Mouse (Mus musculus): Measurements from ENCODE around the gene Susd4. TPM values are rescaled to one million over a fixed set of nuclear protein-coding genes. Genes with fewer than 3 reads are reported as not detected.
A peak's percentile ranks its signal among the peaks of the same experiment; 100 is the strongest.

Susd4 gene
- polyA plus RNA-seq, 1 experiment from 2014 or later, result 22.1 TPM

- ATAC-seq, result no peak
- H3K27ac ChIP-seq, result no peak overlapping the region
- no peak overlapping the region for H3K4me3 ChIP-seq
- H3K4me2 ChIP-seq, result no peak overlapping the region
- H3K36me3 ChIP-seq (ENCODE audit: poor library complexity, severe bottlenecking), result no peaks in the 10 kb centered on the region
- H3K9ac ChIP-seq, result no peak overlapping the region
- no peaks in the 10 kb centered on the region for H3K9me3 ChIP-seq (replicated peaks)
- no peaks in the 10 kb centered on the region for H3K27me3 ChIP-seq
- WGBS, result 86% methylated on average over 3 of the region's 3 CpGs
- peaks cover 12% of the 10 kb centered on the region for H3K4me1 ChIP-seq
Observed at GRCm38 (mm10) chr1:182826557-182826956, 62.9 kb downstream of the Susd4 start.

- Histone ChIP-seq H3K27ac (no peak overlapping the region), H3K27me3 (no peaks in the 10 kb centered on the region), H3K4me2 (no peak overlapping the region), H3K4me1 (peaks cover 13% of the 10 kb centered on the region), H3K9ac (no peak overlapping the region), H3K4me3 (no peak overlapping the region), H3K36me3 (ENCODE audit: poor library complexity, severe bottlenecking) (no peaks in the 10 kb centered on the region), H3K9me3 (replicated peaks) (no peaks in the 10 kb centered on the region)
- no peak for ATAC-seq
- 82% methylated on average over 6 of the region's 6 CpGs for WGBS
Observed at GRCm38 (mm10) chr1:182838061-182838460, 74.4 kb downstream of the Susd4 start.

- Histone ChIP-seq H3K4me1 (peaks cover 13% of the 10 kb centered on the region), H3K4me3 (no peak overlapping the region), H3K9me3 (replicated peaks) (no peaks in the 10 kb centered on the region), H3K27ac (no peak overlapping the region), H3K4me2 (no peak overlapping the region), H3K9ac (no peak overlapping the region), H3K36me3 (ENCODE audit: poor library complexity, severe bottlenecking) (no peaks in the 10 kb centered on the region), H3K27me3 (no peaks in the 10 kb centered on the region)
- ATAC-seq, result 0 out of 2 replicates have a peak, but pooled peaks have one; percentile 30
- WGBS, result 80% methylated on average over 4 of the region's 4 CpGs
Observed at GRCm38 (mm10) chr1:182839332-182839929, 75.8 kb downstream of the Susd4 start.

- H3K9me3 ChIP-seq (replicated peaks), result no peaks in the 10 kb centered on the region
- no peak for ATAC-seq
- peaks cover 13% of the 10 kb centered on the region for H3K4me1 ChIP-seq
- no peaks in the 10 kb centered on the region for H3K36me3 ChIP-seq (ENCODE audit: poor library complexity, severe bottlenecking)
- H3K27me3 ChIP-seq, result no peaks in the 10 kb centered on the region
- WGBS, result 39% methylated on average over 6 of the region's 6 CpGs
- no peak overlapping the region for H3K4me2 ChIP-seq
- H3K4me3 ChIP-seq, result no peak overlapping the region
- H3K9ac ChIP-seq, result no peak overlapping the region
- no peak overlapping the region for H3K27ac ChIP-seq
Observed at GRCm38 (mm10) chr1:182840011-182840410, 76.4 kb downstream of the Susd4 start.

GRCm38 (mm10) chr1:182840606-182841005 is 76.9 kb downstream of the Susd4 start:
- ATAC-seq, result no peak
- H3K36me3 ChIP-seq (ENCODE audit: poor library complexity, severe bottlenecking), result no peaks in the 10 kb centered on the region
- H3K27ac ChIP-seq, result no peak overlapping the region
- H3K27me3 ChIP-seq, result no peaks in the 10 kb centered on the region
- H3K9me3 ChIP-seq (replicated peaks), result no peaks in the 10 kb centered on the region
- WGBS, result 77% methylated on average over 6 of the region's 6 CpGs
- H3K4me2 ChIP-seq, result no peak overlapping the region
- H3K4me3 ChIP-seq, result no peak overlapping the region
- peaks cover 13% of the 10 kb centered on the region for H3K4me1 ChIP-seq
- no peak overlapping the region for H3K9ac ChIP-seq

- ATAC-seq, result no peak
- peaks cover 5% of the 10 kb centered on the region; the same call in 1 of the 2 replicates for H3K4me1 ChIP-seq
- H3K27ac ChIP-seq, result no peak overlapping the region
- H3K9me3 ChIP-seq (replicated peaks), result no peaks in the 10 kb centered on the region
- WGBS, result 73% methylated on average over 12 of the region's 12 CpGs
- no peak overlapping the region for H3K4me2 ChIP-seq
- H3K36me3 ChIP-seq (ENCODE audit: poor library complexity, severe bottlenecking), result no peaks in the 10 kb centered on the region
- H3K27me3 ChIP-seq, result no peaks in the 10 kb centered on the region
- H3K4me3 ChIP-seq, result no peak overlapping the region
- H3K9ac ChIP-seq, result no peak overlapping the region
Observed at GRCm38 (mm10) chr1:182849556-182849955, 85.9 kb downstream of the Susd4 start.

GRCm38 (mm10) chr1:182850080-182850479 is 86.4 kb downstream of the Susd4 start:
- ATAC-seq, result no peak
- peaks cover 5% of the 10 kb centered on the region; the same call in 1 of the 2 replicates for H3K4me1 ChIP-seq
- no peak overlapping the region for H3K27ac ChIP-seq
- H3K4me2 ChIP-seq, result no peak overlapping the region
- H3K36me3 ChIP-seq (ENCODE audit: poor library complexity, severe bottlenecking), result no peaks in the 10 kb centered on the region
- H3K4me3 ChIP-seq, result no peak overlapping the region
- H3K9ac ChIP-seq, result no peak overlapping the region
- 89% methylated on average over 1 of the region's 1 CpGs for WGBS
- H3K9me3 ChIP-seq (replicated peaks), result no peaks in the 10 kb centered on the region
- H3K27me3 ChIP-seq, result no peaks in the 10 kb centered on the region

- Histone ChIP-seq H3K9ac (no peak overlapping the region), H3K36me3 (ENCODE audit: poor library complexity, severe bottlenecking) (no peaks in the 10 kb centered on the region), H3K4me1 (peaks cover 16% of the 10 kb centered on the region), H3K4me2 (no peak overlapping the region), H3K27me3 (no peaks in the 10 kb centered on the region), H3K27ac (no peak overlapping the region), H3K9me3 (replicated peaks) (no peaks in the 10 kb centered on the region), H3K4me3 (no peak overlapping the region)
- ATAC-seq, result no peak
- WGBS, result 54% methylated on average over 6 of the region's 6 CpGs
Observed at GRCm38 (mm10) chr1:182852158-182852557, 88.5 kb downstream of the Susd4 start.

GRCm38 (mm10) chr1:182856636-182857035 is 93.0 kb downstream of the Susd4 start:
- ATAC-seq, result no peak

GRCm38 (mm10) chr1:182861671-182862358 is 98.2 kb downstream of the Susd4 start:
- no peak overlapping the region for H3K4me2 ChIP-seq
- 63% methylated on average over 7 of the region's 7 CpGs for WGBS
- no peak overlapping the region for H3K27ac ChIP-seq
- no peak overlapping the region for H3K9ac ChIP-seq
- H3K9me3 ChIP-seq (replicated peaks), result no peaks in the 10 kb centered on the region
- H3K4me1 ChIP-seq, result no peaks in the 10 kb centered on the region
- ATAC-seq, result no peak
- no peaks in the 10 kb centered on the region for H3K36me3 ChIP-seq (ENCODE audit: poor library complexity, severe bottlenecking)
- no peak overlapping the region for H3K4me3 ChIP-seq
- H3K27me3 ChIP-seq, result no peaks in the 10 kb centered on the region

More at GRCm38 (mm10) chr1:182856636-182857035, 93.0 kb downstream of the Susd4 start:
- Histone ChIP-seq H3K36me3 (ENCODE audit: poor library complexity, severe bottlenecking) (no peaks in the 10 kb centered on the region), H3K4me3 (no peak overlapping the region), H3K27me3 (no peaks in the 10 kb centered on the region), H3K27ac (no peak overlapping the region), H3K4me2 (no peak overlapping the region), H3K9me3 (replicated peaks) (no peaks in the 10 kb centered on the region), H3K4me1 (peaks cover 11% of the 10 kb centered on the region; the same call in 1 of the 2 replicates), H3K9ac (no peak overlapping the region)
- WGBS, result 82% methylated on average over 13 of the region's 13 CpGs

- ATAC-seq, result no peak
- 89% methylated on average over 6 of the region's 6 CpGs for WGBS
Observed at GRCm38 (mm10) chr1:182863396-182863795, 99.7 kb downstream of the Susd4 start.

GRCm38 (mm10) chr1:182867886-182868285 is 104.2 kb downstream of the Susd4 start:
- Histone ChIP-seq H3K27ac (no peak overlapping the region), H3K27me3 (no peaks in the 10 kb centered on the region), H3K9me3 (replicated peaks) (peaks cover 3% of the 10 kb centered on the region; the same call in 1 of the 2 replicates), H3K4me3 (no peak overlapping the region), H3K9ac (no peak overlapping the region), H3K4me1 (peaks cover 17% of the 10 kb centered on the region), H3K4me2 (no peak overlapping the region), H3K36me3 (ENCODE audit: poor library complexity, severe bottlenecking) (0 out of 2 replicates have a peak, but pooled peaks cover 3% of the 10 kb centered on the region)
- ATAC-seq, result no peak
- whole genome bisulfite sequencing, result 97% methylated on average over 3 of the region's 3 CpGs

More at GRCm38 (mm10) chr1:182863396-182863795, 99.7 kb downstream of the Susd4 start:
- Histone ChIP-seq H3K4me3 (no peak overlapping the region), H3K36me3 (ENCODE audit: poor library complexity, severe bottlenecking) (no peaks in the 10 kb centered on the region), H3K4me1 (peaks cover 2% of the 10 kb centered on the region; the same call in 1 of the 2 replicates), H3K27ac (no peak overlapping the region), H3K9me3 (replicated peaks) (no peaks in the 10 kb centered on the region), H3K27me3 (no peaks in the 10 kb centered on the region), H3K9ac (no peak overlapping the region), H3K4me2 (no peak overlapping the region)

Data from forebrain, embryonic 13.5 days (tissue).